In genomic region chr2:20966176-20967100, GRCm38 (mm10) we compare ENCODE assay signal across 8 mouse cellular contexts. TPM values are rescaled to one million over a fixed set of nuclear protein-coding genes. Genes with fewer than 3 reads are reported as not detected.
DNase-seq lines count a peak whose midpoint lies in the region; ATAC-seq and TF ChIP-seq lines count a peak whose summit lies in the region.

No protein-coding gene starts in this region.

- no peaks in the 10 kb centered on the region for H3K9me3 ChIP-seq in erythroblast, embryonic 14.5 days (ENCODE audit: control insufficient read depth, low read length)
- no peaks in the 10 kb centered on the region for H3K9me3 ChIP-seq in liver, embryonic 16.5 days (replicated peaks; ENCODE audit: control insufficient read depth, low read length)

- TF ChIP-seq CTCF in brain, embryonic 14.5 days (IDR thresholded peaks at IDR 0.05; ENCODE audit: borderline replicate concordance, extremely low read depth, insufficient read depth, insufficient read length), result no peak

- peak overlapping the region; percentile 43 for H3K27ac ChIP-seq in liver, embryonic 16.5 days (ENCODE audit: low read length)

- peaks cover 71% of the 10 kb centered on the region for H3K4me1 ChIP-seq in erythroblast, embryonic 14.5 days (ENCODE audit: control insufficient read depth)
- H3K4me1 ChIP-seq in liver, embryonic 16.5 days (ENCODE audit: control insufficient read depth, low read depth, low read length), result peaks cover 38% of the 10 kb centered on the region

- no peak for TF ChIP-seq POLR2A in brain, embryonic 14.5 days (IDR thresholded peaks at IDR 0.05; ENCODE audit: borderline replicate concordance, extremely low read depth, insufficient read depth, insufficient read length, poor library complexity, severe bottlenecking)

- H3K4me3 ChIP-seq in erythroblast, embryonic 14.5 days (replicated peaks), result peak overlapping the region; percentile 95
- H3K4me3 ChIP-seq in liver, embryonic 16.5 days (ENCODE audit: low read depth, low read length), result peak overlapping the region; percentile 96

- WGBS in liver, embryonic 16.5 days (ENCODE audit: insufficient replicate concordance), result 34% methylated on average over 18 of the region's 18 CpGs

- peak overlapping the region; percentile 97 for H3K9ac ChIP-seq in liver, embryonic 16.5 days (ENCODE audit: low read depth, low read length)

- DNase-seq in brain, embryonic 14.5 days (ENCODE audit: low read depth), result peak; percentile 44
- peak; percentile 14 for DNase-seq in heart, postnatal 4 days
- no peak for DNase-seq in embryo, embryonic 9.5 days (ENCODE audit: extremely low spot score)
- no peak for DNase-seq in left cerebral cortex, adult 9 months (ENCODE audit: low spot score in 2 of 2)
- no peak for DNase-seq in urinary bladder, postnatal 36 days (ENCODE audit: low spot score in 2 of 2)

- H3K4me2 ChIP-seq in liver, embryonic 16.5 days (ENCODE audit: low read depth, low read length), result peak overlapping the region; percentile 95

- H3K36me3 ChIP-seq in erythroblast, embryonic 14.5 days (ENCODE audit: control insufficient read depth), result peaks cover 44% of the 10 kb centered on the region
- no peaks in the 10 kb centered on the region for H3K36me3 ChIP-seq in liver, embryonic 16.5 days (ENCODE audit: control insufficient read depth, insufficient read depth)

- no peak for ATAC-seq in erythroblast, adult 5-6 weeks (replicated peaks; ENCODE audit: low FRiP score, poor library complexity, severe bottlenecking)
- ATAC-seq in liver, embryonic 16.5 days (ENCODE audit: low read depth), result no peak

- H3K27me3 ChIP-seq in erythroblast, embryonic 14.5 days (ENCODE audit: control insufficient read depth), result no peaks in the 10 kb centered on the region
- H3K27me3 ChIP-seq in liver, embryonic 16.5 days (ENCODE audit: control insufficient read depth, insufficient read depth, low read depth, low read length), result no peaks in the 10 kb centered on the region

RNA-seq across cellular contexts. Expression of gene Arhgap21, which starts 2.2 kb away (rescaled TPM):
- polyA plus RNA-seq in erythroblast, embryonic 14.5 days (2012), result 4.9 and 5.1 TPM in 2 replicates
- 16.7 and 28.4 TPM in 2 replicates for total RNA-seq in erythroblast, adult 5-6 weeks (2015; ENCODE audit: low replicate concordance)
- 40.7 and 50.3 TPM in 2 replicates for total RNA-seq in erythroblast, adult 5-6 weeks (2017; ENCODE audit: low replicate concordance)
- polyA plus RNA-seq in brain, embryonic 14.5 days (2012; rRNA removed), result 62.6 and 107 TPM in 2 replicates
- total RNA-seq in heart, postnatal 4 days (2021), result 100 to 1,000 TPM; 138 to 140 TPM
- 5.2 and 5.4 TPM in 2 replicates for polyA plus RNA-seq in liver, embryonic 16.5 days (2015; fragmentation: Nextera tagmentation; extraction: Ambion mirVana)

Comparison
In these comparisons a context has a peak if more than half of its experiments do, and no peak if none do; other contexts are left out.
1. DNase-seq: peak in brain, embryonic 14.5 days (single experiment) and heart, postnatal 4 days (single experiment); none in embryo, embryonic 9.5 days (single experiment), left cerebral cortex, adult 9 months (0 of 2) and urinary bladder, postnatal 36 days (0 of 2).